Mouse (Mus musculus) liver, adult 2 months (tissue): ENCODE results near the gene Scn3b.

ENCODE experiments used
- CTCF ChIP-seq: fragments of 200-500 bp; IDR thresholded peaks from 2 replicates; pipeline ENCODE4 v1.5.1; 2011; ENCODE audit warnings: low read depth, low read length, control low read depth
- POLR2A ChIP-seq: fragments of 200-500 bp; IDR thresholded peaks from 2 replicates; pipeline ENCODE4 v1.6.1; 2011; ENCODE audit warnings: low read length, control low read depth; ENCODE audit not compliant: insufficient read depth; ENCODE audit errors: extremely low read depth

- TF ChIP-seq CTCF (no peak), POLR2A (no peak)
Observed at GRCm38 (mm10) chr9:40268040-40268747, 823 bp upstream of the Scn3b start.
